Mouse (Mus musculus) CD4-positive helper T cell, adult 2 months (primary cell): Measurements from ENCODE around the gene Prkar1b.

Source experiments
- DNase-seq: peaks from one replicate; pipeline ENCODE4 v3.0.0-alpha.2; 2012; ENCODE audit warnings: low read depth, missing footprints, low spot score

The Prkar1b gene

DNA sequence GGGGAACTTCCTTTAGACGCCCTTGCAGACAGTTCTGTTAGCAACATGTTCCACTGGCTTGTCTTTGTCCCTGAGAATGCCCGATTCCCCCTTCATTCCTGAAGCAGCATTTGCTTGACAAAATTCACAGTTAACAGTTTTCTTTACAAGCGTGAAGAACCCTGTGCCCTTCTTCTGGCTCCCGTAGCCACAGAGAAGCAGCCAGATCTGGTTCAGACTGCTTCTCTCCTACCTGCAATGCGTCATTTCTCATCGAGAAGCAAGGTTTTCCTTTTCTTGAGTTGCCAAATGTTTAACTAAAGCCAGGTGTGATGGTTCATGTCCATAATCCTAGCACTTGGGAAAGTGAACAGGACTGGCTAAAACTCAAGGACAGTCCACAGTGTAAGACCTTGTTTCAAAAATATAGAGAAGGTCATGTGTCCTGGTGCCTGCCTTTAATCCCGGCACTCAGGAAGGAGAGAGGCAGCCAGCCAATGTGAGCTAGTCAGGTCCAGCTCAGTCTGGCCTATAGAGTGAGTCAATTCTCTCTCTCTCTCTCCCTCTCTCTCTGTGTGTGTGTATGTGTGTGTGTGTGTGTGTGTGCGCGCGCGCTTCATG is 3.2 kb downstream of the Prkar1b start:
- no peak for DNase-seq

DNA sequence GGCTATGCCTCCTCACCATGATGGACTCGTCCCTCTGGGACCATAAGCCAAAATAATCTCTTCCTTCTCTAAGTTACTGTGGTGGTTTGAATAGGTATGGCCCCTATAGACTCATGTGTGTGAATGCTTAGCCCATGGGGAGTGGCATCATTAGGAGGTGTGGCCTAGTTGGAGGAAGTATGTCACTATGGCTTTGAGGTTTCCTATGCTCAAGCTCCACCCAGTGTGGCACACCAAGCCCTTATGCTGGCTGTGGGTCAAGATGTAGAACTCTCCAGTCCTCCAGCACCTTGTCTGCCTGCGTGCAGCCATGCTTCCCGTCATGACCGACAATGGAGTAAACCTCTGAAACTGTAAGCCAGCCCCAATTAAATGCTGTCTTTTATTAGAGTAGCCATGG is 4.1 kb downstream of the Prkar1b start:
- no peak for DNase-seq

DNA sequence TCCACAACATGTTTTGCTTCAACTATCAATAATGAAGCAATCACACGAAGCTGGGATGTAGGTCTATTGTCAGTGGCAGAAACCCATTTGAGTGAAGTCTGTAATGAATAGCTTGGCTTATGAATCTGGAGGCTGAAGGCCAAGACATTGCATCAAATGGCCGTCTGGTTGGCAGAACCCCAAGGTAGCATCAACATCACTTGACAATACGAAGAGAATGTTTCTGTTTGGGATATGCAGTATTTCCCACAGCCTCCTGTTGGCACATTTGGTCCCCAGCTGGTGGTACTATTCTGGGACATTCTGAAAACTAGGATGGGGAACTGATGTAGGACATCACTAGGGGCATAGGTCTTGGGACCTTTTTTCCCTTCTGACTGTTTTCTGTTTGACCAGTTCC is 5.9 kb downstream of the Prkar1b start:
- no peak for DNase-seq

DNA sequence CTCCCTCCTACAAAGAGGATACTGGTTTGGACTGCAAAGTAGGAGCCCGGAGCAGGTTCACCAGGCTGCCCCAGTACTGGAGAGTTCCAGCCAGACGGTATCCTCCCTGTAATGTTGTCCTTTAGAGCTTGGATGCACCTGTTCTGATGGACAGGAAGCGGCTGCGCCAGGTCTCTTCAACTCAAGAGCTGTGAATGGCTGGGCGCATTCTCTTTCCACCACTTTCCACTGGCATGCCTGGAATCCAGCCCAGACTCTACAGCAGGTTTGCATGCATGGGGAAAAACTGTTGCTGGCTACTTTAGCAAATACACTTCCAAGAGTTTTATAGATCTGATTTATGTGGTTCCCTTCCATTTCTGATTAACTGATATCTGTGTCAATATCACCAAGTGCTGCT is 8.5 kb downstream of the Prkar1b start:
- no peak for DNase-seq

DNA sequence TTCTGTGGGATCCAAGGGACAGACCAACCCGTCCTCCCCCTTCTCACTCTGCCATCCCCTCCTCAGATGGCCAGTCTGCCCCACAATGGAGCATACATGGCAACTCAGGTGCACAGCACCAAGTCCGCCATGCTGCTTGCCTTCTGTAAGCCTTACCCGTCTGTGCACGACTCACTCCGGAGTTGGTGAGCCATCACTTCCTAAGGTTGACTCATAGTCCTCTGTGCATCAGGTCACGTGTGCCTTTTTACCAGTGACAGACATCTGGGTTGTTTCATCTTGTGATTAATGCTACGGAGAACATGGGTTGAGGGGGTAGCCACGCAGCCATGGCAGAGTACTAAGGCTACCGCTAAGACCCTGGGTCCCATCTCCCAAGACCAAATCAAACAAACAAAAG is 9.2 kb downstream of the Prkar1b start:
- no peak for DNase-seq

DNA sequence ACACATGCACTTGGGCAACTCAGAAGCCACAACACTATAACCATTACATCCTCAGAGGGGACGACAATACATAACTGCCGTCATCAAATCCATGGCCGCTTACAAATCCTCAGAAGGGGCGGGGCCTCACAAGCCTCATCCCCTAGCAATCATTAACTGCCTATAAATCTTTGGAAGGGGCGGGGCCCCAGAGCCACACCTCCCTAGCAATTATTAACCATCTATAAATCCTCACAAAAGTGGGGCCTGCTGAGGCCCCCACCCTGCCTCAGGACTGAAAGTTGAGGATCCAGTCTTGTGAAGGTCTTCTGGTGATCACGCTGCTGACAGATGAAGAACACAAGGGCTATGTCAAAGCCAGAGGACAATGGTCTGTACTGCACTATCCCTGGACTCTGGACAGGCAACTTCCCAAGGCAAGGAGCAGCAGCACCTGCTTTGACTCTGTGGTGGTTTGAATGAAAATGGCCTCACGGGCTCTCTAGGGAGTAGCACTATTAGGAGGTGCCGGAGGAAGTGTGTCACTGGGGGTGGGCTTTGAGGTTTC is 10.8 kb downstream of the Prkar1b start:
- DNase-seq, result no peak

DNA sequence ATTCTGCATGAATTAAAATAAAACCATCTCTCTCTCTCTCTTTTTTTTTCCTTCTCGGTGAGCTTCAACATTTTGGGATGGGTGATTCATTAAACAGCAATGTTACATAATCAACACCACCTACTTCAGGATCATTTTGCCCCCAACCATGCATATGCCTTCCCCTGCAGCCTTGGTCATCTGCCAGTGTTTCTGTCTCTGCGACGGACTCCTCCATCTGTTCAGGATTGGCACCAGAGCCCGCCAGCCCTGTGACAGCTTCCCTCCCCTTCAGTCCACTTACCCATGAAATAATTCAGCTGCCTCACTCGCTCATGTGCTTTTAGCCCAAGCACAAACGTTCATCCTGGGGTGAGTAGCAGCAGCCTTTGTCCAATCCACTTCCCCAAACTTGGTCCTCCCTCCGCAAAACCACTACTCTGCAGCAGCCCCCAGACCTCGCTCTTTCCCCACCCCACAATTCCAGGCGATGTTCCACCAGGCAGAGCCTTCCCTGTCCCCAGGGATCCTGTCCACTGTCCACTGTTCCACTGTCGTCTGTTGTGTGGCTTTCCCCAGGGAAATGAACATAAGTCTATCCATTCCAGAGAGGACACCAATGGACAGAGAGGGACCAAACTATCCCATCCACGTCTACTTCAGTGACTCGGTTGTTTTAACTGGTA is 11.4 kb downstream of the Prkar1b start:
- no peak for DNase-seq

DNA sequence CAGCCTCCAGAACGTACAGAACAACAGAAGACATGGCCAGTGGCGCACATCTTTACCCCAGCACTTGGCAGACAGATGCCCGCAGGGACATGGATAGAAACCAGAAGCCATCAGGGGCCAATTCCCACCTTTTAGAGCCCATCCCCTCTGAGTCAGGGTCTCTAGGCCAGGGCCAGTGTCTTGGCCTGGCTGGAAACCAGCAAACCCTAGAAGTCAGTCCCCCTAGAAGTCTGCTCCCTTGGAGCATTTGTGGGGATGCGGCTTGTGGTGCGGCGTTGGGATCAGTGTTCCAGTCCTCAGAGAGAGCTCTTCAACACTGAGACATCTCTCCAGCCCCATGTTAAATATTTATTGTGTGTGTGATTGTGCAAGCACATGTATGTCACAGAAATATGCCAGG is 12.6 kb downstream of the Prkar1b start:
- DNase-seq, result no peak

DNA sequence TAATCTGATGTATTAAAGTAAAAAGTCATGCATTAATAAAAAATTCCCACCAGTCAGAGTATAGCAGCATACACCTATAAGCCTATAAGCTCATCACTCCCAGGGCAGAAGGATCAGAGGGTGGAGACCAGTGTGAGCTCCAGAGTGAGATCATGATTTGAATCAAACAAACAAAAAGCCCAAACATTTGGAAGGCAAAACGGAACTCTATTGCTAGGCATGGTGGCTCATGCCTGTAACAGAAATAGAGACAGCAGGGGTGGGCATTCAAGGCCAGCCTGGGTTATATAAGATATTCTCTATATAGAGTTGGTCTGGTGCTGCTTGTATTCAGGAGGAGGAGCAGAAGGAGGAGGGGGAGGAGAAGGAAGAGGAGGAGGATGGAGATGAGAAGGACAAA is 13.5 kb downstream of the Prkar1b start:
- DNase-seq, result no peak

DNA sequence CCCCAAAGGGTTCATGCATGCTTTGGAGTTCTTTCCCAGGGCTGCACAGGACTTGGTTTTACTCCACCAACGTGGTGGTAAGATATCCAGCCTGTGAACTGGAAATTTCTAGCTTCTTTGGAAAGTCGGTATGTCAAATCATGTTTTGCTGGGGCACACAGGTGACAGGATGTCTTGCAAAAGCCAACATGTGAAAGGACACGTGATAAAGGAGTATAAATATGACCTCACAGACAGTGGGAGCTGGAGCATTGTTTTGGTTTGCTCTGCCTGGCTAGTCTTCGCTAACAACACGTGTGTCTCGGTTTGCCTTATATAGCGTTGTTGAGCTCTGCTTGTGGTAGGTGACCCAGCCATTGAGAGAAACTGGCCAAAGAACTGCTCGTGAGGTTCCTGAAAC is 15.3 kb downstream of the Prkar1b start:
- DNase-seq, result no peak

DNA sequence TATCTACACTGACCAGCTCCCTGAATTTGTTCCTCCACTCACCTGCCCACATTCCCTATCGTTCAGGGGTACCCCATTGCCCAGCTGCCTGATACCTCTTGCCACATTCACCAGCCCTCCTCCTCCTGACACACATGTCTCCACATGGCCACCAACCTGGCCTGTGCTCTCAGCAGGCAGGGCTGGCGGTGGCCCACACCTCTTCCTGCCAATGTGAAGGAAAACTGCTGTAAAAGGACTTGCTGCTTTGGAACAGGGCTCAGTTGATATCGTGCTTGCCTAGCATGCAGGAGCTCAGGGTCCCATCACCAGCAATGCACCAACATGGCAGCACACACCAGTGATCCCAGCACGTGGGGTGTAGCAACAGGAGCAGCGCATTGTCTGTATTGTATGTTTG is 19.4 kb downstream of the Prkar1b start:
- no peak for DNase-seq

DNA sequence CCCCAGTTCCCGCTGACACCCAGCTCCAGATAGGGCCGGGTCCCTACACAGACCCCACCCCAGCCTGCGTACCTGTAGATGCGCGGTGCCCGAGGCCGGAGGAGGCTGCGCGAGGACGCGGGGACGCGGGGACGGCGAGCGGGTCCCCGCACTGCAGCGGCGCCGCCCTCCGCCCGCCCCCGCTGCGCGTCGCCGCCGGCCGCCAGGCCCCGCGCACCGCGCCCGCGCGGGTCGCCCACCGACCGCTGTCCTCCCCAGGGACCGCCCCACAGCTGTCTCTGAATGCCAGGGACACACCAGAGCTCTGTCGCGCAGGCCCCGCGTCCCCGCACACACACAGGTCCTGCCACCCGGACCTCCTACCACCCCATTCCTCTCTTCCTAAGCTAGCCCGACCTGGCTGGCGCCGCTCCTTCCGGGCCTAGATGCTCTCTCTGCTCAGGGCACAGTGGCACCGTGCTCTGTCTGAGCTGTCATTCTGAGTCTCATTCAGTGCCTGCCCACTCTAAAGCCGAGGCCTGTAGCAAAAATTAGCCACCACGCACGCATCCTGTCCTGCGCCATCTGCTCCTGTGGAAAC is 20.1 kb downstream of the Prkar1b start:
- DNase-seq, result no peak

DNA sequence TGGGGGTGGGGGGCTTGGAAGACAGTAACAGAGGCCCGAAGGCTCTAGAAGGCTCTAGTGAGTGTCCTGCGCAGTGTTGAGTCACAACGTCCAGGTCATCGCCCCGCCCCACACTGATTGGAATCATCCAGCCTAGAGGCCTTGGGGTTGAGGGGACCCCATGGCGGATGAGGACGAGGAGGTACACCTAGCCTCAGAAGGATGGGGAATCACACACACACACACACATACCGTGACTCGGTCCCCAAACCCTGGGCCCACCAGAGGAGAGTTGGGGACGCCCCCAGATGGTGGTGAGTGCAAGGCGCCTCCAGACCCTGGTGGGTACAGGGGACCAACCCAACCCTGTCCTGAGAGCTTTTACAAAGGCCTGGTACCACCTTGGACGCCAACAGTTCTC is 20.7 kb downstream of the Prkar1b start:
- DNase-seq, result no peak

DNA sequence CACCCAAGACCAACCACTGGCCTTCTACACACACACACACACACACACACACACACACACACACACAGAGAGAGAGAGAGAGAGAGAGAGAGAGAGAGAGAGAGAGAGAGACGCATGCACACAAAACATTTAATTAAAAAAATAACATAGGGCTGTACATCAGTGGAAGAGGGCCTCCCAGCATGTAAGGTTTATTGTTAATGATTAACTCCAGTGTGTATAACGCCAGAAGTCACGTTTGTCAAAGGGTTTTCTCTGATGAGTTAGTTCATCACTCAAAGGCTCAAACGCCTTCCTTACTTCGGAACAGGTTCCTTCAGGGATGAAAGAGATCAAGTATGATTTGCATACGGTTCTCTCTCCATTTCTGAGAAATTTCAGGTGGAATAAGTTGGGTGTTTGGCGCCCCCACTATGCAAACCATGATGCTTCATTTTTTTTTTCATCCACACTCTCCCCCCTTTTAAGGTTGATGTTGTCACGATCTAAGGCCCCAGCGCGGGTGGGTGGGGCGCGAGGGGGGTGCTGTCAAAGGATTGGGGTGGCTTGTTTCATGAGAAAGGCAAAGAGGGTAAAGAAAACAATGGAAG is 21.2 kb downstream of the Prkar1b start:
- no peak for DNase-seq

DNA sequence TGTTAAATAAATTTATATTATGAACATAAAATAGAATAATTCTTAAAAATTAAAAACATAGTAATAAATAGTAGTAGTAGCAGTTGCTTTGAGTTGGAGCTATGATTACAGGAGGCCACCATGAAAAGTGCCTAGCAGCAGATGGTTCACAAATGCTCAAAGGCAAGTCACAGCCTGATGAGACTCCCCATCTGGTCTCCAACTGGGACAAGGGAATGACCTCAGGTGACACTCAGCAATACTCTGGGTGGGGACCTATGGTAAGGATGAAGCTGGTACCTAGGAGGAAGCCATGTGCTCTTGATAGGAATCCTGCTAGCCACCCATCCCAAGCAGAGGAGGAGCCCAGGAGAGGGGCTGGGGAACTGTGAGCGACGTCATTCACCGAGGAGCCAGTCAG is 24.1 kb downstream of the Prkar1b start:
- no peak for DNase-seq

DNA sequence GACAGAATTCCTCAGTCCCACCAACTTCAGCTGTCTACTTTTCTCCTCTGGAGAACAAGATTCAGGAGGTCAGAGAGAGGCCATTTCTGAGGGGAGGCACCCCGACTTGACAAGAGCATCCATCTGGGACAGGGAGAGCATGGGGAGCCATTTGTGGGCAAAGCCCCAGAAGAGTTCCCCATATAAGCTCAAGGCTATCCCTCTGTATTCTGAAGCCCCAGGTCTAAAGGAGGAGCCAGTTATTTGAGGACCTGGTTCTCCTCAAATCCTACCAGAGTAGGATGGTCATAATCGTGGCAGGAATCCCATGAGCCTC is 30.9 kb downstream of the Prkar1b start:
- no peak for DNase-seq

DNA sequence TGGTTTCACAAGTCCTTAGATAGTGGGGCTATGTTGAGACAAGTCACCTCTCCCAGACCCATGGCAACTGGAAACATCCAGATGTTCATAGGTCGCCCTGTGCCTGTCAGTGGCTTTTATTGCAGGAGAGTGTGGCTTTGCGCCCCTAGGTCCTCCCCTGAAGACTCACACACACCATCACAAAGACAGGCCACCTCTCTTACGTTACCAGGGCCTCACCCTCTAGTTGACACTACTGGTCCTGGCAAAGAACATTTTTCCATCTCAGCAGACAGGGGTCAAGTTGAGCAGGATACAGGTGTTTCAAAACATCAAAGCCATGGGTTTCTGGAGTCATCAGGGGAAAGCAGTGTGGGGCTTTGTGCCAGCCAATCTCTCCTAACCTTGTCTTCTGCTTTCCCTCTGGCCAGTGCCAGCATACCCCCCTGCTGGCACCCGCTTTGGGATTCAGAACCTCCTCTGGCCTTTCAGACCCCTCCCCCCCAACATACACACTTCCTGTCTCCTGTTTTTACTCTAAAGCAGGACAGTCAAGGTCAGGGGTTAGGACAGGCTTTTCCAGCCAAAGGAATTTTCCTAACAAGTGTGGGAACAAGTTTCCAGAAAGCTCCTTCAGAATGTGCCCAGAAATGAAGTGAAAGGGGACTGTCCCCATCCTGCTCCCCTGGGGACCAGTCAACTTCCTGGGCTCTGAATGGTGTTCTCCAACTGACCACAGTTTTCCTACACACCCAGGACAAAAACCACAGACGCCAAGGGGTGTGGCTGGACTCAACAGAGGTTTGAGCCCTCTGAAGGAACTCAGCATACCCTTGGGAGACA is 31.5 kb downstream of the Prkar1b start:
- no peak for DNase-seq

DNA sequence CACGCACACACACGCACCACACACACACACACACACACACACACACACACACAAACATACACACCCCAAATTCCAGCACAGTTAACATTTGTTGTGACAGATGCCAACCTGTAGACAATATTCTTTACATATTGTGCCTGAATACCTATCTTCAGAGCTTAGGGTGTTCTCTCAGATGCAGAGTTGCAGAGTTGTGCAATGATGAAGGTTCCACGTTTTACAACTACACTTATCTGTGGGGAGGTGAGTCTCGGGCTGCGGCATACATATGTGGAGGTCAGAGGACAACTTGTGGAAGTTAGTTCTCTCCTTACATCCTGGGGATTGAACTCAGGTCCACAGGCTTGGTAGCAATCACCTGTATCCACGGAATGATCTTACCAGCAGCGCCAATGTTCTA is 34.3 kb downstream of the Prkar1b start:
- no peak for DNase-seq

DNA sequence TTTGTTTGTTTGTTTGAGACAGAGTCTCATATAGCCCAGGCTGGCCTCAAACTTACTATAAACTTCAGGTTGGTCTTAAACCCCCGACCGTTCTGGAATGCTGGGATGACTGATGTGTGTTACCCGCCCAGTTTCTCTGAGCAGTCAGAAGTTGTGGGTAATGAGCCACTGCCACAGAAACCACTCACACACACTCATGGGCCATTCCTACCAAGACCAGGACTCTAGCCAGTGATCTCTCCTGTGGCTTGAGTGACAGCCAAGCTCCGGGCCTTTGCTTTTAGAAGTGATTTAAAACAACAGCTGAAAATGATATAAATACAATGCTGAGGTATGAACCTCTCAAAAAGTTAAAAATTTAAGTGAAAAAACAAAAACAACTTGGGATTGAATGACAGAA is 34.9 kb downstream of the Prkar1b start:
- no peak for DNase-seq

DNA sequence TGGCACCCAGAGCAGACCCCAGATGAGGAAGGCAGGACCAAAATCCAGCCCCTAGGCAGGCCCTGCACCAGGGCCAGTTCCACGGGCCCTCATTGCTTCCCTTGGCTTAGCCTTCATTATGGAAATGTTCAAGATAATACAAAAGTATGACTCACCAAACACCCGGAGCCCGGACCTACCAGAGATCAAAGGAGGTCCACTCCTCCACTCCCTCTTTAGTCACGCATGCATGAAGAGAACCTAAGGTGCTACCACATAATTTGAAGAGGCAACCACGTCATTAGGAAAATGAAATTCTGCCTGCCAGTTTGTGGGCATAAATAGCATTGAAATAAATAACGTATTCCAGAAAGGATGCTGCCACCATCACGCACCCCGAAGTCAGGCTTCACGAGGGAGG is 37.4 kb downstream of the Prkar1b start:
- no peak for DNase-seq

DNA sequence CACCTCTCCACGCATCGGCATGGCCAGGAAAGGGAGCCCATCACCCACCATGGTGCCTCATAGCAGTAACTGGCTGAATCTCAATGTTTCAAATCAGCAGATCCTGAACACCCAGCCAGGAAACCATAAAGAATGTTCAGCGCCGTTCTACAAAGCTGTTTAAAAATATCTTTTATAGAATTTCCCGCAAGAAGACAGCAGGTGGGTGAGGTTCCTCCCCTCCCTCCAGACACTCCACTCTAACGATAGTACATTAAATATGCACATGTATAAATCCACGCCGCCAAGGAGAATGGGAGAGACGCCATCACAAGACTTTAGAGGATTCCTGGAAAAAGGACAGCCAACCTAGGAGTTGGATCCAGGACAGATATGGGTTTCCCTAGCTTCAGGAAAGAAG is 37.8 kb downstream of the Prkar1b start:
- DNase-seq, result no peak
